Mouse (Mus musculus) liver, adult 10 weeks (tissue): Measurements from ENCODE around the gene Tmem171. TPM values are rescaled to one million over a fixed set of nuclear protein-coding genes. Genes with fewer than 3 reads are reported as not detected.

Experiments used
- polyA plus RNA-seq: library from polyadenylated mRNA; stranded (reverse); fragments of 350-450 nt; fragmentation: Illumina TruSeq; extraction: RNeasy Lipid Tissue Mini Kit (QIAGEN cat#74804); gene quantifications from one replicate; pipeline ENCODE4 v1.2.3, GENCODE M21; 2014; ENCODE audit warnings: low read depth, low replicate concordance

Tmem171 gene
- polyA plus RNA-seq: not detected

DNA sequence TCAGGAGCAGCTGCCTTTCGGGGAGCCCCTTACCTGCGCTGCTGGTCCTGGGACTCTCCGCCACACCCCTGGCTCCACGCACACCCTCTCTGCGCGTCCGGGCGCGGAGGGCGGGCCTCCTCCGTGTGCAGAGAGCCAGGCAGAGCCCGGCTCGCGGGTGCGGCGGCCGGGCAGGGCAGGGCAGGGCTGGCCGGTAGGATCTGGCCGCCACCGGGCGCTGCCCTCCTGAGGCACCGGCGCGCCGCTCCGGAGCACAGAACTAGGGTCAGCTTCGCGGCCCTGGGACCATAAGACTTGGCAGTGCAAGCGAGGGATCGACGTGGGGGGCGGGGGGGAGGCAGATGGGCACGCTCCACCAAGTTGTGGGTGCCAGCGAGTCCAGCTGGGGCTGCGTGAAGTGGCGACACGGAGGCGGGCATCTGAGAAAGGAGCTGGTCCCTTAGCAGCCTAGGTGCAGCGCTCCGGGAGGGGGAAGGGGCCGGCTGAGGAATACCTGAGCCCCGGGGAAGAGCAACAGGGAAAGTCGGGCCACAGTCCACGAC, at the start of gene Tmem171:
TSS of gene Tmem171 (minus strand) at position 62 of the 542 bp plus-strand sequence.

DNA sequence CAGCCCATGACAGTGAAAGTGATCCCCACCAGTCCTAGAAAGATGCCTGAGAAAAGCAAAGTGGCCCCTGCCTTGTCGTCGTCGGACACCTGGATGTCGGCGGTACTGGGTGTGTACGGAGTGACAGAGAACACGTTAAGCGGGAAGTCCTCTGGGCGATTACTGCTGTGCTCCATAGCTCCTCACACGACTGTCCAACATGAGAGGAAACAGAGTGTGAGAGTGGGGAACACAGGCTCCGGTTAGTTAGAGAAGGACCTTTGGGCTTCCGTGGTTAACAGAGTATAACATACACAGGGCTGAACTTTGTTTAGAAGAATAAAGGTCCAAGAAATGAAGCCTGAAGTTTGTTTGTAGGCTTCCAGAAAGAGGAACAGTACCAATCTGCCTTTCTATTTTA, 57.5 kb downstream of the Tmem171 start, which contains the start of gene Tmem174:
TSS of gene Tmem174 (minus strand) at position 266 of the 400 bp plus-strand sequence.

Other genes with a start within 250 kb of the Tmem171 start
- 1.0 TPM for gene Gm10320, start 202.8 kb downstream of the Tmem171 start, polyA plus RNA-seq
- not detected for gene Tmem174, start 57.4 kb downstream of the Tmem171 start, polyA plus RNA-seq
- 51.4 TPM for gene Fcho2, start 120.6 kb upstream of the Tmem171 start, polyA plus RNA-seq
- 47.2 TPM for gene Tnpo1, start 231.6 kb upstream of the Tmem171 start, polyA plus RNA-seq